ENCODE assay signal across 8 mouse cellular contexts in the genomic region with DNA sequence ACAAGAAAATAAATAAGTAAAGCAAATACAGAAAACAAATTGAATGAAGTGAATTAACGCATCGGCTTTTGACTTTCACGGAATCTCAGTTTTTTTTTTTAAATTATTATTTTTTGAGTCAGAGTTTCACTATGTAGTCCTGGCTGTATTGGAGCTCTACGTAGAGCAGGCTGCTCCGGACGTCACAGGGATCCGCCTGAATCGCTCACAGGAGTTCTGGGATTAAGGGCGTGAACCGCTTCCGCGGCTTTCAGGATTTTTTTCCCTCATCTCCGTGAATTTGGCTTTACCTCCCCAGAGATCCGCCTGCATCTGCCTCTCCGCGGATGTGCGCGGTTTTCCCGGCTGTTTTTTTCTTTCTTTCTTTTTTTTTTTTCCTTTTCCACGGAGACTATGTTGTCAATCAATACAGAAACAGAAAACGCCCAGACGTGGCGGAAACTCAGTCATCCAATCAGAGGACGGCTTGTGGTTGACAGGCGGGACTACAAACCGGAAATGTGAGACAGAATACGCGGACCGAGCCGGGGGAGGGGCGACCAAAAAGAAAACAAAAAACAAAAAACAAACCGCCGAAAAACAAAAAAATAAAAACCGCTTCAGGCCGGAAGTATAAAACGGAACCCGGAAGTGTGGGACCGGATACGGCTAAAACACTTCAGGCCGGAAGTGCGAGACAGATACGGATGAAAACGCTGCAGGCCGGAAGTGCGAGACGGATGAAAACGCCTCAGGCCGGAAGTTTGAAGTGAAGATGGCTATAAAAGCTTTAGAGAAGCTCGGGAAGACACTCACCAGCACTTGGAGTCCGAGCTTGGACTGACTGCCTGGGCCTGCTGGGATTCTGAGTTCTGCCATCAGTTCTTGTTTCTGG. TPM values are rescaled to one million over a fixed set of nuclear protein-coding genes. Genes with fewer than 3 reads are reported as not detected.
DNase-seq lines count a peak whose midpoint lies in the region; ATAC-seq and TF ChIP-seq lines count a peak whose summit lies in the region.

A gene (plus strand): TSS at position 208 of the 874 bp plus-strand sequence.

- peak; percentile 95 for DNase-seq in ES-CJ7 (ENCODE audit: low read depth, low spot score)
- peak; percentile 91 for DNase-seq in cerebellum, adult 11-12 months
- peak; percentile 84 for DNase-seq in heart, postnatal 25 days (ENCODE audit: low spot score)
- peak; percentile 88 to 95 for DNase-seq in layer of hippocampus, adult 18-20 months (ENCODE audit: low spot score in 2 of 2)
- peak; percentile 91 for DNase-seq in lung, adult 2 months
- peak; percentile 69 to 81 for DNase-seq in thymus, adult 18-20 months

- H3K27me3 ChIP-seq in forebrain, embryonic 15.5 days: no peaks in the 10 kb centered on the region

- ATAC-seq in forebrain, embryonic 15.5 days (replicated peaks): peak; percentile 95
- ATAC-seq in neutrophil, adult 5-6 weeks (ENCODE audit: extremely low read depth, insufficient number of reproducible peaks, low FRiP score, poor library complexity, severe bottlenecking): peak; percentile 91

- H3K4me1 ChIP-seq in forebrain, embryonic 15.5 days: peaks cover 6% of the 10 kb centered on the region
- peaks cover 4% of the 10 kb centered on the region; the same call in 1 of the 2 replicates for H3K4me1 ChIP-seq in lung, adult 2 months (ENCODE audit: control insufficient read depth, insufficient read depth, low read length)

- TF ChIP-seq POLR2A in lung, adult 2 months (IDR thresholded peaks at IDR 0.05; ENCODE audit: borderline replicate concordance, extremely low read depth, low read depth, low read length): peak; percentile 36; the same call in 1 of the 2 replicates

- peaks cover 34% of the 10 kb centered on the region for H3K36me3 ChIP-seq in forebrain, embryonic 15.5 days

- H3K4me3 ChIP-seq in forebrain, embryonic 15.5 days: peak within 1 kb of the TSS; percentile 72
- peak within 1 kb of the TSS; percentile 80 for H3K4me3 ChIP-seq in lung, adult 2 months (replicated peaks; ENCODE audit: extremely low read depth, low read depth, low read length)

- H3K9me3 ChIP-seq in forebrain, embryonic 15.5 days: no peaks in the 10 kb centered on the region

- H3K4me2 ChIP-seq in forebrain, embryonic 15.5 days (replicated peaks): peak within 1 kb of the TSS; percentile 53

- no peak for TF ChIP-seq CTCF in lung, adult 2 months (IDR thresholded peaks at IDR 0.05; ENCODE audit: insufficient read depth, low read length)

- H3K27ac ChIP-seq in forebrain, embryonic 15.5 days (replicated peaks): peak within 1 kb of the TSS; percentile 95

- intact Hi-C loops in heart, postnatal 25 days (cut with DNase I): no loop called here

- peak within 1 kb of the TSS; percentile 61 for H3K9ac ChIP-seq in forebrain, embryonic 15.5 days (replicated peaks)

- WGBS in forebrain, embryonic 15.5 days: 1% methylated on average over 50 of the region's 50 CpGs
- WGBS in lung, adult 2 months: under 1% methylated on average over 50 of the region's 50 CpGs

RNA-seq across cellular contexts. Expression of the gene that starts here (rescaled TPM):
- 27.7 and 30.2 TPM in 2 replicates for polyA plus RNA-seq in forebrain, embryonic 15.5 days (2015; fragmentation: Nextera tagmentation; extraction: Ambion mirVana)
- total RNA-seq in heart, postnatal 25 days (2021): 1 to 10 TPM; 9.1 to 9.3 TPM
- 10 to 100 TPM; 10.3 to 13.5 TPM for total RNA-seq in layer of hippocampus, adult 18-20 months (2021)
- polyA plus RNA-seq in lung, adult 2 months (2012; rRNA removed): 4.4 and 6.0 TPM in 2 replicates
- 35.0 and 43.8 TPM in 2 replicates for total RNA-seq in neutrophil, adult 5-6 weeks (2017)

Comparison
In these comparisons a context has a peak if more than half of its experiments do, and no peak if none do; other contexts are left out.
1. Peak in every context shown above with its lines: DNase-seq, ATAC-seq, H3K4me3 ChIP-seq and H3K27ac ChIP-seq.